Mouse (Mus musculus) R1 (cell line): ENCODE data around the gene Tmem132c.

Experiments used
- DNase-seq: peaks from one replicate; pipeline ENCODE4 v3.0.0-alpha.2; 2018; ENCODE audit warnings: low read depth, low spot score

The Tmem132c gene

DNA sequence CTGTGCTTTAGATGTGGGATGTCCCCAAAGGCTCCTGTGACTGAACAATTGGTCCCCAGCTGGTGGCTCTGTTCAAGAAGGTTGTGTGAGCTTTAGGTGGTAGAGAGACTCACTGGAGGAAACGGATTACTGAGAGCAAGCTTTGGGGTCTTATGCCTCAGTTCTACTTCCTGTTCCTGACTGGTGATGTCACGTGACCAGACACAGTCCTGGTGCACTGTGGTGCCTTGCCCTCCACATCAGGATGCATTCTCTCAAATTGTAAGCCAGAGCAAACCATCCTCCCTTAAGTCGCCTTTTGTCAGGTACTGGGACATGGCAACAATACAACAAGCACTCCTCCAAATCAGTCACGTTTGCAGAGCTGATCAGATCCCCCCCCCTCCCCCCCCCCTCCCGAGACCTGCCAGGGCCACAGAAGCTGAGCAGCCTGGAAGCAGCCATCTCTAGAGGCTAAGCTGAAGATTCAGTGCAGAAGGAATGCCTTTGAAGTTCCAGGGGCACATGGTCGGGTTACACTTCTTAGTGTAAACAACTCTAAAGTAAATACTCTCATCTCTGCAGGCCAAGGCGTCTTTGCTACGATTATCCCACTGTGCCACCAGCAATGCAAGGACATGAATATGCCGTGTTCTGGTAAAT lies 164.5 kb downstream of the Tmem132c start:
- no peak for DNase-seq

DNA sequence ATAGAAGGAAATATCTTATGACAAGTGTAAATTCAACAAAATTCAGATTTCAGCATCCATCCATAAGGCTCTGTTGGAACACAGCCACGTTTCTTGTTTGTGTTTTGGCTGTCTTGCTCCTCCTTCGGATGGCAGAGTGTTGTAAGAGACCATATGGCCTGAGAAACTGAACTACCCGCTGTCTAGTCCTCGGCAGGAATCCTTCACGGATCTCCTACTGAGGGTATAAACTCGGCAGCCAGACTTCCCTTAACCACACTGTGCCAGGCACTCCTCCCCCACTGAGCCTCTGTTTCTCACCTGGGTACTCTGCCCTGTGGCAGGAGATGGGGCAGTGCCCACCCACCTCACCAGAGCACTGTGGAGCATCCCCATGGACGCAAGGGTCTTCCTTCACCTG lies 174.9 kb downstream of the Tmem132c start:
- DNase-seq = no peak

DNA sequence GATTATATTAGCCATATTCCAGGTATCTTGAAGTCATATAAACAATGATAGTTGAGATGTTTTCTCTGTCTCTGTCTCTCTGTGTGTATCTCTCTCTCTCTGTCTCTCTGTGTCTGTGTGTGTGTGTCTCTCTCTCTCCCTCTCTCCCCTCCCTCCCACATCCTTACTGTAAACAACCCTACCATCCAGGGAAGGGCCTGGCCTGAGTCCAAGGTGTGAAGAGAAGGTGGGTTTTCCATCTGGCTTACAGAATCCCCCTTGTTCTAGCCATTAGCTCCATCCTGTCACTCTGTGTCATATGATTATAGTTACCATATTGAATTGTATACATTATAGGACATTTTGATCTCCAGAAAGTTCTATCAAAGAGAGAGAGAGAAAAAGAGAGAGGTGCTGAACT lies 182.3 kb downstream of the Tmem132c start:
- DNase-seq = no peak

DNA sequence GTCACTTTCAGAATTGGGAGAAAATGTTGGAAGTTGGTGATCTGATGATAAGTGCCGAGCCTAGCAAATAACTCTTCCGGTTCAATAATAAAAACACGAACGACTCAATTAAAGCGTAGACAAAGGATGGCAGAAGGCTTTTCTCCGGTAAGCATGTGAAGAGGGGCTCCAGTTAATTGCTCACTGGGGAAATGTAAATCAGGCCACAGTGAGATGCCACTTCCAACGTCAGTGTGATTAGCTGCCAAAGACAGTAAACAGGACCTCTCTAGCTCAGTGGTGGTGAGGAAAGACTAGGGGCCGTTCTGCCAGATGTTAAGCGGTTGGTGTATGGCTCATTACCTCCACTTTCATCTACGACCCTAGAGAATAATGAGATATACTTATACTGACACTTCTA lies 187.5 kb downstream of the Tmem132c start:
- DNase-seq = no peak

DNA sequence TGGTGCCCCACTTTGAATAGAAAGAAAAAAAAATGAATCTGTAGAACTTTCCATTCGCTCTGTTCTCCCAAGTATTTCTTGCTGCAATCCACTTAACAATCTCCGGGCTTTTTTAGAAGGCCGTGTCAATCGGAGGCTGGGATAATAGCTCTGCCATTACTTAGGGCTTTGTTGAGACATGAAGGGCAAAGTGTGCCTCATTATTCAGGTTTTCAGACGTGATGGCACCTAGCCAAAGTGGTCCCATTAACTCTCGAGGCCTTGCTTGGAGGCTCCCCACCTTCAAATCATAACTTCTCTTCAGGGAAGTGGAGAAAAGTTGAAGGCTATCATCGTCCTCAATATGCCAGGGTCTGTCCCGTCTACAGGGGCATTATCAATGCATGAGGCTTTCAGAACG lies 190.0 kb downstream of the Tmem132c start:
- no peak for DNase-seq

DNA sequence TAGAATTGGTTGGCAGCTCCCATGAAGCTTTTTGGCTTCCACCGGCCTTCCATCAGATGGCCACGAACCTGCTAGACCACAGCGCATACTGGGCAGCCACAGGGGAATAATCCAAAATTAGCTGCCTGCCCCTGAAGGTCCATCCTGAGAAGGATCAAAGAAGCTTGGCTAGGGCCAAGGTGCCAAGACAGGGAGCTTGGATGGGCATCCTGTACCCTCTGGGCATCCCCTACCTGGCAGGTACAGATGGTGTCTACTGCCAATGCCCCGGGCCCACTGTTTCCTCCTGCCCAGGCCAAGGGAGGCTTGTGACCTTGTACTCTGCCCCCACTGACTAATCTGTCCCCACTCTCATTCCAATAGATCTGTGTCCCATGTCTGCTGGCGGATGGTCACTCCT lies 195.2 kb downstream of the Tmem132c start:
- no peak for DNase-seq

DNA sequence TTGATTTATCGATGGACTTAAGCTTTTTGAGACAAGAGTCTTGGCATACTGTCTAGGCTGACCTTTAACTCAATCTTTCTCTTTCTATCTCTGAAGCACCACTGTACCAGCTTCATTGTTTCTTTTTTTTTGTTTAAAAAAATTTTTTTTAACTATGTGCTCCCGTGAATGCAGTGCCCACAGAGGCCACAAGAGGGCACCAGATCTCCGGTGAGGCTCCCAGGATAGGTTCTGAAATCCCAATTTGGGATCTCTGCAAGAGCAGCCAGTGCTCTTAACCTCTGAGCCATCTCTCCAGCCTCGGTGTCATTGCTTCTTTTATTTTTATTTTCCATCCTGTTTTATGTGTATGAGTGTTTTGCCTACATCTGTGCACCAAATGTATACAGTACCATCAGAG lies 197.0 kb downstream of the Tmem132c start:
- DNase-seq = peak; percentile 35

DNA sequence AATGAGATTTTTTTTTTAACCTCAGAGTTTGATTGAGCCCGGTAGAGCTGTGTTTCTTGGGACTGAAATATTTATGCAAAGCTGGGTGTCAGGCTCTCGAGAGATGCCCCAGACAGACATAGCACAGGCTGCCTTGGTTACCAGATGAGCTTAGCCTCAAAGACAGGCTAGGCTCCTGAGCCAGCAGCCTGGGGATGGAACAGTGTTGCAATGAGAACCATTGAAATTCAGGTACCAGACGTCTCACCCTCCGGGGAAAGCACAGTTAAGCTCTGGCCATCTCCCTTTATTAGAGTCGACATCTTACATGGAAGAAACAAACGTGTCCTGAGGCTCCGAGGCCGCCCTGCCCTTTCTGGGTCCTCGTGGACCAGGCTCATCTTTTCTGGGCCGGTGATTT lies 200.4 kb downstream of the Tmem132c start:
- DNase-seq = no peak

DNA sequence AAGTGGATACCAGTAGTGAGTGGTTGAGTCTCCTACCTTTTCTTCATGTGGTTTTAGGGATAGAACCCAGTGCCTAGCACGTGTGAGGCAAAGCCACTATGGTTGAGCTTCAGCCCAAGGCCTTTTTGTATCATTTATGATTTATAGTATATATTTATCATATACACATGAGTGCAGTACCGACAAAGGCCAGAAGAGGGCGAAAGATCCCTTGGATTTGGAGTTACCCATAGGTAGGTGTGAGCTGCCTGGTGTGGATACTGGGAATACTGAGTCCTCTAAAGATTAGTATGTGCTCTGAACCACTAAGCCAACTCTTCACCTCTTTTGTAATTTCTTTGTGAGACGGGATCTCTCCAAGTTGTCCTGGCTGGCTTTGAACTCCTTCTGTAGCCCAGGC lies 212.0 kb downstream of the Tmem132c start:
- DNase-seq = peak; percentile 47

DNA sequence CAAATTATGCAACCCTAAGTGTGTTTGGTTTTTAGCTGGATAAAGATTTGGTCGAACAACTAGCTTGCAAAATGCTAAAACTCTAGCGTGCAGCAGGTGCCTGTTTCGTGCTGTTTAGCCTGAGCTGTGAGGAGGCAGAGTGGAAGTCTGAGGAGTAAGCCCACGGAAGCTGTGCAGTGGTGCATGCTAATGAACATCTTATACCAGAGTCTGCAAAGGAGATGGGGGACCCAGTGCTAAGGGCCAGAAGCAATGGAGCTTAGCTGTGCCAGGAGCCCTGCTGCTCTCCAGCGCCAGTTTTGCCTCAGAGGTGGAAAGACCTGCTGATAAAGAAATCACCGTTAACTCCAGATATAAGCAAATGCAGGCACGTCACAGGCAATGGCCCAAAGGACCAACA lies 212.5 kb downstream of the Tmem132c start:
- DNase-seq = no peak

DNA sequence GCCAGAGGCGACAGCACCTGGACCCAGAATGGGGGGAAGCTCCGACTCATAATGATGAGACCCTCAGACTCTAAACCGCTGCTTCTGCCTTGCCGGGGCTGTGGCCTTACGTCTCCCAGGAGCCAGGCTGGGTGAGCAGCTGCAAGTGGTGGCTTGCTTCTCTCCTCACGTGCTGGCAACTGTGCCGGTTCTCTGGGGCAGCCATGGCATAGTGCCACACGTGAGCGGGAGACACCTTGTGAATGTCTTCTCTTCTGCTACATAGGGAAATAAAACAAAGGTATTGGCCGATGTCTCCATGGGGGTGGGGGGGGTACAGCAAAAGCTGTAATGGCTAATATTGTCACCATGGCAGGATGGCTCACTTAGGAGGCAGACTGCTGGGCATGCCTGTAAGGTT lies 214.5 kb downstream of the Tmem132c start:
- no peak for DNase-seq

DNA sequence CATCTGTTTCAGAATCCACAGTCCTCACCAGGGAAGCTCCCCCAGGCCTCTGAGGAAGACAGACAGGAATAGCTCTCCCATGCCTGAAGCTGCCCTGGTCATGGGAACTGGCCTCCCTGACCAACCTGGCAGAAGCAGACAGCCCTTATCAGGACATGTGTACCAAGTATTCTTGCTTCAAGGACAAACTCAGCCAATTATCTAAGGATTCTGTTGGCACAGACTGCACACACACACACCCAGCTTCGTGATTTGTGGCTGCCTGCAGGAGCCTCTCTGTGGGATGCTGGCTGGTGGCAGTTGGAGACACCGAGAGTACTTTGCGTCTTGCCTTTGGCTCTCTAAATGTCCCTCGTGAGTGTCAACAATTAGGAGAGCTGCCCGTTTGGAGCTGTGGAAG lies 226.5 kb downstream of the Tmem132c start:
- no peak for DNase-seq

DNA sequence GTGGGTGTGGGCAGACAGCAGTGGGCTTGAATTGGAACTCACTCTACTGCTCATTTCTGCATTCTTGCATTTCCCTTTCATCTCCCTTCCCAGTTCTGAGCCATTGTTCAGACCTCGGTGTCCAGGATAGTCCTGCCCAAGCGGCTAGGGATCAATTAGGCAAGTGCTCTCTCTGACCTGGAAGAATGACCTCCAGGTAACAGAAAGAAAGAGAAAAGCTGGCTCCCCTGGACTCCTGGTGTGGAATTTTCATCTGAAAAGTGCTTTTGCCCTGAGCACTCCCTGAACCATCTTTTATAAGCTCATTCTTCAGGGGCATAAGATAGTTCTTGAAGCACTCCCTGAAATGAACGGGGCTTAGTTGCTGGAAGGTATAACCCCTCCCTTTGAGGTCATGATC lies 228.7 kb downstream of the Tmem132c start:
- DNase-seq = peak; percentile 63

DNA sequence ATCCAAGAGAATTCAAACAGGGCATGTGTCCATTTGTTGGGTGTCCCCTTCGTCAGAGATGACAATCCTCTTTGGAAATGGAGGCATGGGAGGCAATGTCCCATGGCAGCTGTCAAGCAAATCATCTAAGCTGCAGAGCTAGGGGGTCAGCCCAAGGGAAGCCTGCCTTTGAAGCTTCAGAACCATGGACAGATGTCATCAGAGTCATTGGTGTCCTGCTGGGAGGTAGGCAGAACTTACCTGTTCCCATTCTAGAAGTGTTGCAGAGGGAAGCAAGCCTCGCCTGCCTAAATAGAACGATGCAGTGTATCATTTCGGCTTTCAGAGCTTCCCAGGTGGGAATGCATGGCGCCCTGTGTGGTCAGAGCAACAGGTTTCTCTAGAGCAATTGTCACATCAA lies 230.3 kb downstream of the Tmem132c start:
- peak; percentile 67 for DNase-seq

DNA sequence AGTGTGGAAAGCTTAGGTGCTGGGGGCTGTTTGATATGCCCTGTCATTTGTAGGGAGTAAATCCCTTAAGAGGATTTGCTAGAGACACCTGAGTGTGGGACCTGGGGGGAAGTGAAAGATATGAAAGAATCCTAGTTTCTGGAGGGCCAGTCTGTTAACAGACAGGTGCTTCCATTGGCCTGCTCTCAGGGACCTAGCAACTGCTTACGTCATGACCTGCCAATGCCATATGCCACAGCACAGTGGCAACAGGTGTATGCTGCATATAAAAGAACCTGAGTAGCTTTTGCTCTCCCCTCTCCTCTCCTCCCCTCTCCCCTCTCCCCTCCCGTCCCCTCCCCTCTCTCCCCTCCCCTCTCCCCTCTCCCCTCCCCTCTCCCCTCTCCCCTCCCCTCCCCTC lies 232.1 kb downstream of the Tmem132c start:
- DNase-seq = no peak

DNA sequence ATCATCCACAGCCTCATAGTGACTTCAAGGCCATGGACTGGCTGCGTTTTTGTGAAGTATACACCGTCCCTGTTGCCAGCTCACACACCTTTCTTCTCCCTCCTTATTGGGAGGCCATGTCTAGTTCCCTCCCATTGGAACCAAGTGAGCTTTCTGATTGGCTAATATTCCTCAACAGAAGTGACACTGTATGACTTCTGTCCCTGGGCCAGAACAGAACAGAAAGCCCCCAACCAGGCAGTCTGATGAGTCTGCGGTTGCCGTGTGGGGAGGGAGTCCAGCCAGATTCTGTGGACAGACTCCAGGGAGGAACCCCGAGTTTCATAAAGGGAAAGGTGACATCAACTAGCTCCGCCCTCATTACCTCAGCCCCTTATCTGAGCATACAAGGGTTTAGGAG lies 233.2 kb downstream of the Tmem132c start:
- DNase-seq = no peak

DNA sequence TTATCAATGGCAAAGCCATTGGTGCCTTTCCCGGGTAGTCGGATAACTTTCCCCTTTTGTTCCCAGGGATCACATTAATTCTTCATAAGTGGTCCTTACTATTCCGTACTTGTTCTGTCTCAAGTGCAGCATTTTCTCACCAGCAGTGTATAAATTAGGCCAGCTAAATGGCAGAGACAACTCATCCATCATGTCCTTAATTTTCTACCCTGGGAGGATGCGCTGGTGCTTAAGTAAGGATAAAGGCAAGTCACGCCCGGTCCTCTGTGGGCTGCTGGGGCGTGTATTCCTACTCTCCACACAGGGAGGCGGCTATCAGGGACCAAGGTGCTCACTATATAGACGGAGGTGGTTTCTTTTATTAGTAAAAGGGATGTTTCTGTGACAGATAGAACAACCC lies 236.2 kb downstream of the Tmem132c start:
- no peak for DNase-seq

DNA sequence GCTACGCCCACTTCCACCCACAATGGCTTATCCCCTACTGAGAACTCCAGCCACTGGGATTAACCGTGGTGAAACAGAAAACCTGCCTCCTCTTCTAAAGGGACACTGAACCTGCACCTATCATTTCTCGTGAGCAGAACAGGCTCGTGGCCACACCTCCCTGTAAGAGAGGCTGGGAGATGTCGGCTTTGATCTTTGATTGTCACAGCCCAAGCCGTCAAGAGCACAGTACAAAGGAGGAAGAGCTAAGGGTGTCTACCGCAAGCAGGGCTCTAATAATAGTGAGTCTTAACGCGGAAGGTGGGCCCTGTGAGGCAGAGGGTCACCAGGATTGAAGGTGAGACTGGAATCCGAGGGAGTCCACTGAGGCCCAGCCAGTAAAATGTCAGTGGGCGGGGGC lies 236.7 kb downstream of the Tmem132c start:
- DNase-seq = no peak

DNA sequence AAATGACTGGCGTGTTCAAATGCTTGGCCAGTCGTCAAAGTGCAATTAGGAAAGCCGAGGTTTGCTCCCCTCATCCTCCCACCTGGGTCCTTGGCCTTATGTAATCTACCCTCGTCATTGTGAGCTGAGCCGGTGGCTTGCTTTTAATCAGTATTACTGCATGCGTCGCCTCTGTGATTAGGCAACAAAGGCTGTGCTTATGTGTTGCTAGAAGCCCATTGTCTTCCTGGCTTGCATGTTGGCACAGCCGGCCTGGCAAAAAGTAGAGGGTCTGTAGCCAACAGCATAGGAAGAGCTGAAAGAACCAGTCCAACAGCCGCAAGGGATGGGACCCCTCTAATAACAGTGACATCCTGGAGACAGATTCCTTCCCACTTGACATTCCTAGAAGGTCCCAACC lies 239.3 kb downstream of the Tmem132c start:
- DNase-seq = no peak

DNA sequence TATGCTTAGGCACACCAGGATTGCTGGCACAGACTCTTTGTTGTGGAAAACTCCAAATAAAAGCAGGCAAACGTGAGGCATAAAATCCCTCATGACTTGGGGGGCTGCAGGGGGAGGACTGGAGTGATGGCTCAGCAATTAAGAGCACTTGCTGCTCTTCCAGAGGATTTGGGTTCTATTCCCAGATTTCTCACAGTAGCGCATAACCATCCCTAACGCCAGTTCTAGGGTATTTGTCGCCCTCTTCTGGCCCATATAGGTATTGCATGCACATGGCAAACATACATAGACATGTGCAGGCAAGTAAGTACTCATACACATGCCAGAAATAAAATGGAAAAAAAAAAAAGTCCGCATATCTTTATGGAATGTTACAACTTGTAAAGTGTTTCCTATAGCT lies 239.8 kb downstream of the Tmem132c start:
- DNase-seq = peak; percentile 78

DNA sequence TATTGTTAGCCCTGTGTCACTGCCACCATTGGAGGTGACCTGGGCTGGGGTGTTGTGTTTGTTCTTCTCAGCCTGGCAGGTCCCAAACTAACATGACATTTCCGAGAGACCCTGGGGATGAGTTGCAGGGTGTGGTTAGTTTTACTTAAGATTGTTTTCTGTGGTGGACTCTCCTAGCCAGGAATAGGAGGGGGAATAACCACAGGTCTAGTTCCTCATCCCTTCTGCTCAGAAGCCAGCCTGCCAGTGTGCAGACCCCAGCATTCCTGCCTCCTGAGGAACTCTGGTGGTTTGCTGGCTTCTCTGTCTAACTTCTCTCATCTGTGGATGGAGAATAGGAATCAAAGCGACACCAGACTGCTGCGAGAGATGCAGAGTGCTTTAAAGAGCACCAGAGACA lies 240.7 kb downstream of the Tmem132c start:
- DNase-seq = no peak

DNA sequence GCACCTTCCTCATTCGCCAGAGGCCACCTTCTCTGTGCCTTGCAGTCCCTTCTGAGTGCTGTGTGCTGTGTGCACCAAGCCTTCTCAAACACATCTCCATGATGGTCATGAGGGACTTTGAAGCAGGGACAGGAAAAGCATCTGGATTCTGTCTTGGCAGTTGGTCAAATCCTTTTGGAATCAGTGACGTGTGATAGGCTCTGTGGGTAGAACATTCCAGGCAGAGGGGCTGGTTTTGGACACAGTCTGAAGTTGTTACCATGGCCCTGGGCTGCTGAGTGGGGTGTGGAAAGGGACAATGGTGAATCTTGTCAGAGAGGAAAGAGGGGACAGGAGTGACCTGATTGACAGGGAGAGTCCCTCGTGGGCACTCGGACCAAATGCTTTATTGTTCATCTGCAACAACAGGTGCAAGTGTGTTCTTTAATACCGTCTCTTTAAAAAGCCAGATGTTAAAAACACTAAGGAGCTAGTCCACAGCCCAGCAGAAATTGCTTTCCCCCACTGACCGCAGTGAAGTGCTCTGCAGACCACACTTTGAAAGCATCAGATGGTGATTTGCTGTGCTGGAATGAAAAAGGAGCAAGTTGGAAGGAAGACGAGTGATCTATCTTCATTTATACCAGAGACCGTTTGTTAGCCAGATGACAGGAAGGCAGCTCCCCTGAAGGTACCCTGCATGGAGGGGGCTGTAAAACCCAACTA lies 242.5 kb downstream of the Tmem132c start:
- DNase-seq = no peak

DNA sequence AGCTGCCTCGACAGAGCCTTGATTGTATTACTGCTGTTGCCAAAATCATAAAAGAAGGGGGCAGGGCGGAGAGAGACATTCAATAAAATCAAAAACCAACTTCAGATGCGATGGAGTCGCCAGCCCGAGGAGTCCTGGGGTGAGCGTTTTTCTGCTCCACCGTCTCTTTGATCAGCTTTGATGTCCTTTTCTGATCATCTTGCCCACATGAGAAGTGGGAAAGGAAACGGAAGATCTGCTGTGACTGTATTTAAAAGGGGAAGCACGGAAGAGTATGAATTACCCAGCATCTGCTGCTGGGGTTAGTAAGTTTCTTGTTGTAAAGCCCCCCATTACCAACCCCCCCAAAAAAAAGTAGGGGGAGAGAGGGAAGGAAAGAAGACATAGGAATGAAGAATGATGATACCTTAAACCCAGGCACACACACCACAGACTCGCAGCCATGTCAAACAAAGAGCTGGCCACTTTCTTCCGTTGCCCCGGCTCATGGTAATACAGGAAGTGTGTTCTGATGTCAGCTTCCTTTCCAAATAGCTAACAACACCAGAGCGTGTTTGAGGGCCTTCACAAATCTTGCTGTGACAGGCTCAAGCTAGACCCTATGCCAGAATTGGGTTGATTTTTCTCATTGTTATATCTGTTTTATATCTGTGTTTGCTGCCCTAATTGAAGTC lies 243.3 kb downstream of the Tmem132c start:
- DNase-seq = no peak
